Mouse (Mus musculus) small intestine, adult 2 months (tissue): ENCODE measurements around the gene Dis3. TPM values are rescaled to one million over a fixed set of nuclear protein-coding genes. Genes with fewer than 3 reads are reported as not detected.

Experiments used
- H3K27ac ChIP-seq: fragments of 200-500 bp; 2 replicates; pipeline ENCODE4 v1.5.1; 2012; ENCODE audit warnings: low read depth, low read length, control low read depth, inconsistent platforms; ENCODE audit not compliant: insufficient read depth
- H3K27me3 ChIP-seq: fragments of 200-500 bp; 2 replicates; pipeline ENCODE4 v1.6.1; 2012; ENCODE audit warnings: mild to moderate bottlenecking, moderate library complexity, low read length, inconsistent platforms; ENCODE audit not compliant: control insufficient read depth, insufficient read depth
- H3K36me3 ChIP-seq: fragments of 200-500 bp; 2 replicates; pipeline ENCODE4 v1.6.1; 2012; ENCODE audit warnings: mild to moderate bottlenecking, low read length, control low read depth, inconsistent platforms; ENCODE audit not compliant: control insufficient read depth, insufficient read depth
- H3K4me1 ChIP-seq: fragments of 200-500 bp; 2 replicates; pipeline ENCODE4 v1.6.1; 2012; ENCODE audit warnings: low read length, inconsistent platforms, mixed read lengths; ENCODE audit not compliant: control insufficient read depth, insufficient read depth, insufficient read length
- H3K4me3 ChIP-seq: fragments of 200-500 bp; 2 replicates; pipeline ENCODE4 v1.5.1; 2012; ENCODE audit warnings: low read depth, mild to moderate bottlenecking, control low read depth, inconsistent platforms, low read length, moderate library complexity
- CTCF ChIP-seq: fragments of 200-500 bp; IDR thresholded peaks from 2 replicates; pipeline ENCODE4 v1.5.1; 2012; ENCODE audit warnings: low read depth, mild to moderate bottlenecking, control low read depth, inconsistent platforms, low read length, moderate library complexity, mixed read lengths; ENCODE audit not compliant: insufficient replicate concordance, insufficient read length; ENCODE audit errors: extremely low read depth
- POLR2A ChIP-seq: fragments of 200-500 bp; IDR thresholded peaks from 2 replicates; pipeline ENCODE4 v1.6.1; 2012; ENCODE audit warnings: low read depth, mild to moderate bottlenecking, control low read depth, inconsistent platforms, low read length, moderate library complexity
- WGBS: fragments of 180-500 bp; shearing (Covaris S2); methylation state at CpG from one replicate; pipeline ENCODE4 v1.1.7; 2018; 5-methylcytosine and 5-hydroxymethylcytosine counted together
- polyA plus RNA-seq: library from polyadenylated mRNA; depleted of rRNA; stranded (reverse); fragments of >200 nt; gene quantifications from 2 replicates; pipeline ENCODE4 v1.2.3, GENCODE M21; 2012

Dis3 gene
- polyA plus RNA-seq, 1 experiment: 2.5 TPM

GRCm38 (mm10) chr14:99063091-99063490, 36.5 kb downstream of the Dis3 start:
- no peak overlapping the region for H3K27ac ChIP-seq
- no peak overlapping the region for H3K4me3 ChIP-seq
- H3K36me3 ChIP-seq: peaks cover 33% of the 10 kb centered on the region
- no peaks in the 10 kb centered on the region for H3K4me1 ChIP-seq
- no peaks in the 10 kb centered on the region for H3K27me3 ChIP-seq
- 93% methylated on average over 2 of the region's 2 CpGs for WGBS
- no peak for TF ChIP-seq POLR2A
- TF ChIP-seq CTCF: no peak

GRCm38 (mm10) chr14:99060616-99061015, 39.0 kb downstream of the Dis3 start:
- Histone ChIP-seq H3K27ac (no peak overlapping the region), H3K4me3 (no peak overlapping the region), H3K4me1 (no peaks in the 10 kb centered on the region), H3K27me3 (no peaks in the 10 kb centered on the region), H3K36me3 (peaks cover 32% of the 10 kb centered on the region)
- TF ChIP-seq CTCF (no peak), POLR2A (no peak)
- 84% methylated on average over 12 of the region's 12 CpGs for WGBS

GRCm38 (mm10) chr14:99058959-99059586, 40.5 kb downstream of the Dis3 start:
- Histone ChIP-seq H3K4me3 (no peak overlapping the region), H3K27me3 (no peaks in the 10 kb centered on the region), H3K27ac (no peak overlapping the region), H3K4me1 (no peaks in the 10 kb centered on the region), H3K36me3 (peaks cover 28% of the 10 kb centered on the region)
- no peak for TF ChIP-seq CTCF
- no peak for TF ChIP-seq POLR2A
- 85% methylated on average over 7 of the region's 7 CpGs for WGBS

- H3K4me3 ChIP-seq: peak overlapping the region; percentile 96
- H3K27me3 ChIP-seq: no peaks in the 10 kb centered on the region
- peaks cover 2% of the 10 kb centered on the region; the same call in 1 of the 2 replicates for H3K4me1 ChIP-seq
- WGBS: 1% methylated on average over 15 of the region's 15 CpGs
- peaks cover 2% of the 10 kb centered on the region; the same call in 1 of the 2 replicates for H3K36me3 ChIP-seq
- no peak for TF ChIP-seq CTCF
- TF ChIP-seq POLR2A: no peak
- peak overlapping the region; percentile 48 for H3K27ac ChIP-seq
These were observed 52.8 kb downstream of the Dis3 start for GRCm38 (mm10) chr14:99046782-99047181.

- under 1% methylated on average over 81 of the region's 81 CpGs for WGBS
- Histone ChIP-seq H3K4me3 (peak within 1 kb of the TSS; percentile 96), H3K27me3 (no peaks in the 10 kb centered on the region), H3K27ac (peak within 1 kb of the TSS; percentile 66), H3K4me1 (peaks cover 2% of the 10 kb centered on the region; the same call in 1 of the 2 replicates), H3K36me3 (peaks cover under 1% of the 10 kb centered on the region; the same call in 1 of the 2 replicates)
- TF ChIP-seq CTCF (no peak), POLR2A (peak; percentile 60; the same call in 1 of the 2 replicates)
These were observed 53.4 kb downstream of the Dis3 start, which contains the start of the genes Mzt1 and Bora for GRCm38 (mm10) chr14:99046031-99046781. Gene Mzt1, minus strand, starts transcription at chr14:99046134. Gene Bora, plus strand, starts transcription at chr14:99046222.

- Histone ChIP-seq H3K27me3 (no peaks in the 10 kb centered on the region), H3K4me1 (peaks cover 2% of the 10 kb centered on the region; the same call in 1 of the 2 replicates), H3K36me3 (no peaks in the 10 kb centered on the region; the same call in 1 of the 2 replicates), H3K4me3 (peak overlapping the region; percentile 96), H3K27ac (peak overlapping the region; percentile 66)
- WGBS: under 1% methylated on average over 69 of the region's 70 CpGs
- TF ChIP-seq POLR2A (no peak), CTCF (no peak)
These were observed 54.1 kb downstream of the Dis3 start for GRCm38 (mm10) chr14:99045378-99046030.
